Mouse (Mus musculus) myocyte (in vitro differentiated cells): ENCODE data around the gene Tmem208.

Source experiments
- MAX ChIP-seq: IDR thresholded peaks from one replicate; pipeline ENCODE4 v1.6.1; 2011; ENCODE audit warnings: low read depth, mild to moderate bottlenecking, control low read depth
- POLR2A ChIP-seq: IDR thresholded peaks from one replicate; pipeline ENCODE4 v1.6.1; 2011; ENCODE audit warnings: low read depth, mild to moderate bottlenecking, control low read depth, moderate library complexity; ENCODE audit not compliant: insufficient read length
- POLR2AphosphoS2 ChIP-seq: IDR thresholded peaks from one replicate; pipeline ENCODE4 v1.6.1; 2011; ENCODE audit warnings: low read depth, control low read depth; ENCODE audit not compliant: insufficient read length

DNA sequence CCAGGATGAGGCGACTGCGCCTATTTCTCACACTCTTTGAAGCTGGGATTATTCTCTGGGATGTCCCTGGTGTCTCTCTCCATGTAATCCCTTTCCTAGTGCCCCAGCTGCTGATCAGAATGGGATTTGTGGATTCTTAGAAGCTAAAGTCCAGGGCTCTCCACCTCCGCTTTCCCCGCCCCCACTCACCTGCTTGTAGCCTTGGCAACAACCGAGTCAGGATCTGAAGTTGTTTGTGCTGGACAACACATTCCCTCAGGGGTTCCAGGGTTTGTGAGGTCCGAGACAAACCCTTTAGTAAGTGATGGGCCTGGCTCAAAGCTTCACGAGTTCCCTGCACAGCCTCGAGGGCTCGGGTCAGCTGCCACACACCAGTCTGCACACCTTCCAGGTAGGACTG, 31.4 kb upstream of the Tmem208 start:
- TF ChIP-seq POLR2A (no peak), POLR2AphosphoS2 (no peak), MAX (no peak)
